Mouse (Mus musculus): ENCODE measurements around the gene Atrip. TPM values are rescaled to one million over a fixed set of nuclear protein-coding genes. Genes with fewer than 3 reads are reported as not detected.

The Atrip gene
- total RNA-seq (2021) = 1 to 10 TPM; 7.8 to 8.3 TPM
- long read RNA-seq, experiment 1, transcript Atrip-201 (13 exons, 2,572 nt) = major isoform, 12 of 18 reads
- long read RNA-seq, experiment 1, partial matches to known transcripts = 0 of 18 reads
- long read RNA-seq, experiment 1, other reads (novel, unspliced or antisense) = 6 of 18 reads
- long read RNA-seq, experiment 2, transcript Atrip-201 (13 exons, 2,572 nt) = major isoform, 17 of 32 reads
- long read RNA-seq, experiment 2, partial matches to known transcripts = 0 of 32 reads
- long read RNA-seq, experiment 2, other reads (novel, unspliced or antisense) = 15 of 32 reads

DNA sequence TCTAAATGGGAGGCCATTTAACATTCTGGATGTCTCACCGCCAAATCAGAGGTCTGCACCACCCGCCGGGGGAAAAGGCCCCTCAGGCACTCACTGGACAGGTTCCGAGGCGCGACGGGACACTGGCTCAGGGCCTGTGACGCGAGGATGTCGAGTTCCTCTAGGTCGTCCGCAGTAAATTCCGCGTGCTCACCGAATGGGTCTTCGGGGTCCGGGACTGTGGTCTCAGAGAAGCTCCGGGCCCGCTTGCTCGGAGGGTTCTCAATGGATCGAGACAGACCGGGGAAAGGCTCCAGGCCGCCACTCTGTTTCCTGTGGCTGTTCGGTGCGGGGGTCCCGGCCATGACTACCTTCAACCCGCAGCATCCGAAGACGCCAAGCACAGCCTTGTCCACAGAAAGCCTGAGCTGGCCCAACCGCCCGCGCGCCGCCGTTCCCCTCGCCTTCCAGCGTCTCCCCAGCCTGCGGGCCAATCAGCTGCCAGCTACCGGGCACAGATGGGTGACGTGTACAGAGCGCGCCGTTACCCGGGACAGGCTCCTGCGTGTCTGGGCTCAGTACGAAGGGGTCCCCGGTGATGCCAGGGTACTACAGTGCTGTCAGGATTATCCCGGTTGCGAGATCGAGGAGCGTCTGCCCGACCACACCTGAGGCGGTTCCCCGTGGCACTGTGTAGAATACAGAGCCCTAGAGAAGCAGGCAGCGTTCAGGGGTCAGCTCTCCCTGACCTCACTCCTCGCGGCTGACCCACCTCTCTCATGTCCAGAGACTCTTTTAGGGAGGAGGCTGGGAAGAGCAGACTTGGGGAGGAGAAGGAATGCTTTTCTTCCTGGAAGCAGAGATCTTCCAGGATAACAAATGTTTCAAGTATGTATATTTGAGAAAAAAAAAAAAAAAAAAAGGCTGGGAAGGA, at the start of gene Atrip:
Gene Atrip (minus strand): TSS at position 464 of the 913 bp plus-strand sequence.
- intact Hi-C loops (cut with DNase I) = no loop called here
- DNase-seq = peak; percentile 80 to 86

DNA sequence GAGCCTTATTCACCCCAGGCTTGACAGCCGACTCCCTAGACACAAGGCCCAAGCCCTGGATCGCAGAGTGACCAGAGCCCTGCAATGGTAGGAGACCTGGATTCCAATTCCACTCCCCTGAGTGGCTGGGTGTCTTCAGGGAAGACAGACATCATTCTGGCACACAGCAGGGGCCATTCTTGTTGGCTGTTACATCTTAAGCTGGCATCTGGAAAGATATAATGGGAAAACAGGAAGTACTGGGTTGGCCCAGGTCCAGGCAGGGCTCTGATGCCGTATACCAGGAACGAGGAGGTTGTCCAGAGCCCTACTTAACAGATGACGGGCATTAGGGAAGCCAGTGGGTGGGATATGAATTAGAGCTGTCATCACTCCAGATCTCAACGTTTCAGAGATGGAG, 49.3 kb upstream of the Atrip start:
- intact Hi-C loops (cut with DNase I) = loop anchor here (2.0 kb wide), 1 partner anchor 122 kb away; no protein-coding TSS in a partner anchor
- DNase-seq = no peak

DNA sequence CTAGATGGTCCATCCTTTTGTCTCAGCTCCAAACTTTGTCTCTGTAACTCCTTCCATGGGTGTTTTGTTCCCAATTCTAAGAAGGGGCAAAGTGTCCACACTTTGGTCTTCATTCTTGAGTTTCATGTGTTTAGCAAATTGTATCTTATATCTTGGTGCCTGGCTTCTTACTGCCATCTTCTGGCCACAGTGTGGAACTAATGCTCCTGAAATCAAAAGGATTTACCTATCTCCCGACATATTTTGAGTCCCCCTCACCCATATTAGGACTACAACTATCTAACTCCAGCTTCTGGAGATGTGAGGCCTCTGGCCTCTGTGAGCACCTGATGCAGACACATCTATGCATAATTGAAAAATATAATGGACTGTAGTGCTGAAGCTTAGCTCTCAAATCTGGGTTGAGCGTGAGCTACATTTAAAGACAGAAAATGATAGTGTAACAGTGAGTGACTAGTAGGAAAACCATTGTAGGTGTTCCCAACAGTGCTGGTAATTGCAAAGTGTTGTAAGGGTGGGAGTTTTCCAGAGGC, 48.7 kb upstream of the Atrip start:
- intact Hi-C loops (cut with DNase I) = loop anchor here (2.0 kb wide), 1 partner anchor 122 kb away; no protein-coding TSS in a partner anchor
- DNase-seq = no peak

DNA sequence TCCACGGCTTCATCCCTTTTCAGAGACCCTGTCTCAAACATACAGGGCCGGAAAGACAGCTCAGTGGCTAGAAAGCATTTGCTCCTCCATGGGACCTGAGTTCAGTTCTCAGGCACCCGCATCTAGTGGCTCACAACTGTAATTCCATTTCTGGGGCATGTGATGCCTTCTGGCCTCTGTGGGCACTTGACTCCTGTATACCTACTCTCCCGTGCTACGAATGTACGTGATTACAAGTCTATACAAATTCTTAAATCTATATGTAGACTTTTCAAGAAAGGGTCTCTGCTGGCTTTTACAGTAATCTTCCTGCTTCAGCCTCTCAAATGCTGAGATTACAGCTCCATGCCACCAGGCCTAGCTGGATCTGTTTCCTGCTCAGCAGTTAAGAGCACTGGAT, 47.0 kb upstream of the Atrip start:
- intact Hi-C loops (cut with DNase I) = loop anchor here (2.0 kb wide), 1 partner anchor 34 kb away; no protein-coding TSS in a partner anchor
- no peak for DNase-seq

DNA sequence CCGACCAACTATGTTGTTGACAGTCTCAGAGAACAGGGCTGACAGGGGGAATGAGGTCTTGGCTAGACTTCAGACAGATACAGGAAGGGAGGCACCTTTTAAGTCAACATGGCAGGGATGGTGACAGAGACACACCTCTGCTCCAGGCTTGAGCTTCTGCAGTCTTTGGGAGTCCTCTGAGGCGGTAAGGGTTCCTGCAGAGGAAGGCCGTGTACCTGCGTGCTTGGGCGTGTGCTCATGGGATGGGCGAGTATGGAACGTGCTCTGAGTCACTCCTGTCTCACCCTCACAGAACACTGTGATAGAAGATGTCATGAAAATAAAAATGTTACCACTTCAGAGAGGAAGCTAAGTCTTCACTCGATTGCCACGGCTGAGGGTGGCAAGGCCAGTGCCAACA, 45.6 kb upstream of the Atrip start:
- DNase-seq = no peak
- intact Hi-C loops (cut with DNase I) = no loop called here

DNA sequence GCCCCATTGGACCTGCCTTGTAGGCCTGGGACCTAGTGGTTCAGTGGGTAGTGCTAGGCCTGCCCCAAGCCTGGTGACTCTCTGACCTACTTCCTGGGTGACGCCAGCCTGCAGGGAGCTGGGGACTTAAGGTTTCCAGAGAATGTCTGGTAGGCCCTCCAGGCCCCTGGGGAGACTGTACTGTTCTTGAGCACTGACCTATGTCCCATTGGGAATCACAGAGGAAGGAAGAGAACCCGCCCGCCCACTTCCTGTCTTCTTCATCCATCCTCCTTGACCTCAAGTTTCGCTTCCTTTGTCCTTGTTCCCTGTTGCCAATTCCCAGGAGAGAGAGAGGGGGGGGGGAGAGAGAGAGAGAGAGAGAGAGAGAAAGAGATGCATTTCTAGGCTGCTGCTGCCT, 44.2 kb upstream of the Atrip start:
- intact Hi-C loops (cut with DNase I) = no loop called here
- peak; percentile 21 to 31 for DNase-seq

DNA sequence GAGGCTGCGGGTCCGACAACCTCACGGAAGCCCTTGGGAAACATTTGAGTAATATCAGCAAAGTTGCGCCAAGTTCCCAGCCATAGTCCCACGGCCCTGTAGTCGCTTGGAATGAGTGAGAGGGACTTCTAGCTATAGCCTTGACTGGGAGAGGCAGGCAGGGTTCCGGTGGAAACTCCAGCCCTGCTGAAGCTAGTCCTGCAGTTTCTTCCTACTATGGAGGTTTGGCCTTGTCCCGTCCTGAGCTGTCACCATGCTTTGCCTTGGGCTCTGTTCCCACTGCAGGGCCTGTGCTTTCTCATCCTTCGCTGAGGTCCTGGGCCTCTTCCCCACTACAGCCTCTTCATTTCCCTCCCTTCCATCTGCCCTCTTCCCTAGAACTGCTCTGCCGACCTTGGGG, 42.3 kb upstream of the Atrip start:
- intact Hi-C loops (cut with DNase I) = no loop called here
- DNase-seq = no peak

DNA sequence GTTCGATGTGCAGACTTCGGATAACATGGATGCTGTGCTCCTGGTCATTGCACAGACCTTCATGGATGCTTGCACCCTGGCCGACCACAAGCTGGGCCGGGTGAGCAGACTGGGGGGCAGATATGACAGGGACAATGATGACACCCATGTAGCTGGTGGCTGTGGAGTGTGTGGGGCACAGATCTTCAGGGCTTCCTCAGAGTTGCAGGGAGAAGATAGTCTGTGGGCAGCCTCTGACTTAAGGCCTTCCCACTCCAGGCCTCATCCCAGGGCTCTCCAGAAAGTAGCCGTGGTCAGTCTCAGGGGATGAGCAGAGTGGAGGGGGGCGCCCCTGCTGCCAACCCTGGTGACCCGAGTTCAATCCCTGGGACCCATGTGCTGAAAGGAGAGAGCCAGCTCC, 40.9 kb upstream of the Atrip start:
- intact Hi-C loops (cut with DNase I) = no loop called here

DNA sequence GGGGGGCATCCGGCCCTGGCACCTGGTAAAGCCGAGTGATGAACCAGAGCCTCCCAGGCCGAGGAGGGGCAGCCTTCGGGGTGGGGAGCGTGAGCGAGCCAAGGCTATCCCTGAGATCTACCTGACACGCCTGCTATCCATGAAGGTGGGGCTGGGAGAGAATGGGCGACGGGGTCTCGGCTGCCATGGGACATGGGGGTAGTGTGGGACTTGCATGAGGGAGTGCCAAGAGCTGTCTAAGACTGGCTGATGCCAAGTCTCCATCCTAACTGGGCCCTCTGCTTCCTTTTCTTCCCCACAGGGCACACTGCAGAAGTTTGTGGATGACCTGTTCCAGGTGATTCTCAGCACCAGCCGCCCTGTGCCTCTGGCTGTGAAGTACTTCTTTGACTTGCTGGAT, 40.4 kb upstream of the Atrip start:
- intact Hi-C loops (cut with DNase I) = no loop called here
- DNase-seq = no peak

More for the DNA sequence above, 40.9 kb upstream of the Atrip start:
- no peak for DNase-seq

DNA sequence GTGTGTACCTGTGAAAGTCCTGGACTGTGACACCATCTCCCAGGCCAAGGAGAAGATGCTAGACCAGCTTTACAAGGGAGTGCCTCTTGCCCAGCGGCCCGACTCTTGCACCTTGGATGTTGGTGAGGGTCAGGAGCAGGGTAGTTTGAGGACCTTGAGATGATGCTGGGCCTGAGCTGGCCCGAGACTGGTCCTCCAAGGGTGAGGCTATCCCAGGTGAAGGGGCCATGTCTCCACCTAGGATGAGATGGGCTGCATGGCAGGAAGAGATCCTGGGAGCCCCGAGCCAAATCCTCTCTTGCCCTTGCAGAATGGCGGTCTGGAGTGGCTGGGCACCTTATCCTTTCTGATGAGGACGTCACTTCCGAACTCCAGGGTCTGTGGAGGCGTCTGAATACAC, 39.4 kb upstream of the Atrip start:
- intact Hi-C loops (cut with DNase I) = no loop called here
- no peak for DNase-seq

DNA sequence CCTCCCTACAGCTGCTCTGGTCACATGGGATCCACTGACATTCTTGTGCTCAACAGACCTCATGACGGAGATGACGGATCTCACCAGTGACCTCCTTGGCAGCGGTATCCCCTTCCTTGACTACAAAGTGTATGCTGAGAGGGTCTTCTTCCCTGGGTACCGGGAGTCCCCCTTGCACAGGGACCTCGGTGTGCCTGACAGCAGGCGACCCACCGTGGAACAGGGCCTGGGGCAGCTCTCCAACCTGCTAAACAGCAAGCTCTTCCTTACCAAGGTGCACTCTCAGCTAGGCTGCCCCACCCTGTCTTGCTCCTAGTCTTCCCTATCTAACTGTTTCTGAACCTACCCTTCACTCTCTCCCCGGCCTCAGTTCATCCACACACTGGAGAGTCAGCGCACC, 37.7 kb upstream of the Atrip start:
- DNase-seq = peak in 1 of 2 experiments; percentile 2
- intact Hi-C loops (cut with DNase I) = no loop called here

DNA sequence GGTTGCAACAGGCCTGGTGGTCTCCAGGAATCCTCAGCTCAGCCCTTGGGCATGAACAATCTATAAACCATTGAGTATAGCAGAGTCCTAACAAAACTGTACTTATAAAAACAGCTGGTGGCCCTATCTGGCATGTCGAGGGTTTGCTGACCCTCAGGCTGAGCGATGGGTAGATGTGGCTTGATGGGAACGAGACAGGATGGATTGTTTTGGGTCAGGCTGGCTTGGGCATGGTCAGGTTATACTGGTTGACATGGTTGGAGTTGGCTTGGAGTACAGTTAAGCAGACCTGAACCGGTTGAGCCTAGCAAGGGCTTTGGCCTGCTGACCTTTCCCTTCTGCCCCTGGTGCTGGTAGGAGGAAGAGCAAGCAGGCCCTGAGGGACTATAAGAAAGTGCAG, 37.2 kb upstream of the Atrip start:
- no peak for DNase-seq
- intact Hi-C loops (cut with DNase I) = no loop called here

DNA sequence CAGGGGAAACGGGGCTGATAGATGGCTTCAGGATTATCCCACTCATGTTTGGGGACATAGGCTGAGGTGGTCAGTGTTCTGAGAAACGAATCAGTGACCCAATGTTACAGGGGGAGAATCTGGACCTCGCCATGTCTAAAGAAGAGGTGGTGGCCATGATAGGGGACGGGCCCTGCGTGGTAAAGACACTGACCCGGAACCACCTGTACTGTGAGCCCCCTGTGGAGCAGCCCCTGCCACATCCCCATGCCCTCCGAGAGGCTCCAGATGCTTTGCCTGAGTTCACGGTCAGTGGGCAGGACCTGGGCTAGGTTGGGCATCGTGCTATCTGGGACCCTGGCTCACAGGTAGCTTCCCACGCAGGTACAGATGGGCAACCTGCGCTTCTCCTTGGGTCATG, 36.3 kb upstream of the Atrip start:
- intact Hi-C loops (cut with DNase I) = no loop called here
- DNase-seq = no peak

DNA sequence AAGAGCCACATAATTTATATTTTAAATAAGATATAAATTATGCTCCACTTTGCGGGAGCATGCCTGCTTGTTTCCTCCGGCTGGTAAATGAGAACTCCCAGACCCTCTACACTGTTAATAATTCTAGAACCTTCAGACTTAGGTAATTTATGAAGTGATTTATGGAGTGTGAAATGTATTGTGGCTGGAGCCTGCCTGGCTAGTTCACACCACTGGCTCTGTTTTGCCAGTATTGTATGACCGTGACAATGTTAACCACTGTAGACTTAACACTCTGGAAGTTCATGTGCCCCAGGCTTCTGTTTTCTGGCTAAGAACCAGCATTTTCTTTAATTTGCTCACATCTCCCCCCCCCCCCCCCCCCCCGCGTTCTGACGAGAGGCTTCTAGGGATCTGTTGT, 33.4 kb upstream of the Atrip start:
- DNase-seq = no peak
- intact Hi-C loops (cut with DNase I) = no loop called here

DNA sequence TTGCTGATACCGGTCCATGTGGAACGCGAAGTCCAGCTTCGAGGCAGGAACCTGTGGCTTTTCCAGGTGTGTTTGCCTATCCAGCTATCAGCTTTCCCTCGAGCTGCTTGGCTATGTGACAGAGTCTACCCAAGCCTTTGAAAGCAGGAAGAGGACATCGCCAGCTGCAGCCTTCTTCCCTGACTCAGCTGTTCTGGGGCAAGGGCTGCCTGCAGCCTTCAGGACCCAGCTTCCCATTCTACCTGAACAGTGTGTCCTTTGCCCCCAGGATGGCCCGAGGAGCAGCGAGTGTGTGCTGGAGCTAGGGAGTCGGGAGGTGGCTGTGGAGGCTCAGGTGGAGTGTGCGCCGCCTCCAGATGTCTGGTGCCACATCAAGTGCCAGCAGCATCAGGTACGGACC, 31.7 kb upstream of the Atrip start:
- no peak for DNase-seq
- intact Hi-C loops (cut with DNase I) = no loop called here

DNA sequence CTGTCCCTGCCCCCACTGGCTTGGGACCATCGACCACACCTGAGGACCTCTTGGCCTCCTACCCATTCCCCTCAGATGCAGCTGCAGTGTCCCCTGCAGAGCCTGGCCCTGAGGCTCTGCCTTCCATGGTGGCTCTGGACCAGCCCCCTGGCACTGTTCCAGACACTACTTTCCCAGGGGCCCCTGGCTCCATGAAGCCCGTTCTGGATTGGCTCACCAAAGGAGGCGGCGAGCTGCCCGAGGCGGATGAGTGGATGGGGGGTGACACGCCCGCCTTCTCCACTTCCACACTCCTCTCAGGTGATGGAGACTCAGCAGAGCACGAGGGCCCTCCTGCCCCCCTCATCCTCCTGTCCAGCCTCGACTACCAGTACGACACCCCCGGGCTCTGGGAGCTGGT, 31.1 kb upstream of the Atrip start:
- intact Hi-C loops (cut with DNase I) = no loop called here
- no peak for DNase-seq

DNA sequence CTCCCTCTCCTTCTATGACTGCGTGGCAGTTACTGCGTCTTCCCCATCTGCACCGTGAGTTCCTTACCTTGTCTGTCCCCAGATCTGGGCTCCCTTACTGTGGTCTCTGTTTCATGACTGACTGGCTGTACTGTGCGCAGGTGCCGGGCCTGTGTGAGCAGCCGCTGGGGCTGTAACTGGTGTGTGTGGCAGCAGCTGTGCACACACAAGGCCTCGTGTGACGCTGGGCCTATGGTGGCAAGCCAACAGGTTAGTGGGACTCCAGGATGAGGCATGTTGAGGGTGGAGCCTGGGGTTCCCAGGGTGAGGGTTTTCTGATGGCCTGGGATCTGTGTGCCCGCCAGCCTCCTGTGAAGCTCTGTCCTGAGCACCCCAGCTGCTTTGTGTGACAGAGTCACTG, 30.2 kb upstream of the Atrip start:
- intact Hi-C loops (cut with DNase I) = no loop called here
- no peak for DNase-seq

DNA sequence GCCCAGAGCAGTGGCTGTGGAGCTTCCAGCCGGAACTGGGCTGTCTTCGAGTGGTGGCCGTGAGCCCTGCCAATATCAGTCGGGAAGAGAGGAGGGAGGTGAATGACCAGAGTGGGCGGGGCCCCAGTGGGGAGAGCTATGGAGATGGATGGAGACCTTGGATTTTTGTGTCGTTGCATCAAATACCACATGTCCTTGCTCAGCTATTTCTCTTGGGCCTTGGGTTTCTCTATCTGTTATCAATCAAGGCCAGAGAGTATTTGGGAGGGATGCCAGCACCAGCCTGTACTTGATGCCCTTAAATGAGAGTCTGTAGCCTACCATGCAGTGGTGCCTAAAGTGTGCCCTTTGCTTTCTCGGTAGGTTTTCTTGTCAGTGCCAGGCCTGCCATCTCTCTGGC, 29.3 kb upstream of the Atrip start:
- intact Hi-C loops (cut with DNase I) = no loop called here
- DNase-seq = no peak

DNA sequence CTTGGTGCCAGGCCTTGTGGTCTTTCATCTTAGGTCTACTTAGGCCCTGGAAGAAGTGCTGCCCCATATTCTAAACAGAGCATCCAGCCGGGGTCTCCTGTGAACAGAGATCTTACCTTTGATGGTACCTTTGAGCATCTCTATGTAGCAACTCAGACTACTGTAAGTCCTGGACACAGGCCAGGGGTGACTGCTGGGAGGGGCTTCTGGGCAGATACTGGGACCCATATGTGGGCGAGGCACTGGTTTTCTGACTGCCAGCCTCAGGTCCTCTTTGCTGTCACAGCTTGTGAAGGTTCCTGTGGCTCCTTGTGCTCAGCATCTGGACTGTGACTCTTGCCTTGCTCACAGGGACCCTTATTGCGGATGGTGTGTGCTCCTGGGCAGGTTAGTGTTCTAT, 28.6 kb upstream of the Atrip start:
- intact Hi-C loops (cut with DNase I) = no loop called here

DNA sequence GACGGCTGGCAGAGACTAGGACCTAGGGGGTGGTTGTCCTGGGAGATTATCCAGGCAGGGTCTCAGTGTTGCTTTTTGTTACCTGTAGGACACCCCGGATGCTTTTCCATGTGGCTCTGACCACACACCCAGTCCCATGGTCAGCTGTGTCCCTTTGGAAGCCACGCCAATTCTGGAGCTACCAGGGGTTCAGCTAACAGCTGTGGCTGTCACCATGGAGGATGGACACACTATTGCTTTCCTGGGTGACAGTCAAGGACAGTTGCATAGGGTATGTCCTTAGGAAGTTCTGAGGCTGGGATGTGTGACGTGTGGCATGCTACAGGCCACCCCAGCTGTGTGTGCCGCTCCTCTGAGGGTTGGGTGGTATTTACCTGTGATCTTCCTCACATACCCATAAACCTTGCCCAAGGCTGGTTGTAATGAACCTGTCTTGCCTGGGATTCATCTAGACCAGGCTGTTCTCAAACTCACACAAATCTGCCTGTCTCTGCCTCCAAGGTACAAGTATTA, 28.1 kb upstream of the Atrip start:
- intact Hi-C loops (cut with DNase I) = no loop called here
- DNase-seq = no peak

More for the DNA sequence above, 28.6 kb upstream of the Atrip start:
- no peak for DNase-seq

DNA sequence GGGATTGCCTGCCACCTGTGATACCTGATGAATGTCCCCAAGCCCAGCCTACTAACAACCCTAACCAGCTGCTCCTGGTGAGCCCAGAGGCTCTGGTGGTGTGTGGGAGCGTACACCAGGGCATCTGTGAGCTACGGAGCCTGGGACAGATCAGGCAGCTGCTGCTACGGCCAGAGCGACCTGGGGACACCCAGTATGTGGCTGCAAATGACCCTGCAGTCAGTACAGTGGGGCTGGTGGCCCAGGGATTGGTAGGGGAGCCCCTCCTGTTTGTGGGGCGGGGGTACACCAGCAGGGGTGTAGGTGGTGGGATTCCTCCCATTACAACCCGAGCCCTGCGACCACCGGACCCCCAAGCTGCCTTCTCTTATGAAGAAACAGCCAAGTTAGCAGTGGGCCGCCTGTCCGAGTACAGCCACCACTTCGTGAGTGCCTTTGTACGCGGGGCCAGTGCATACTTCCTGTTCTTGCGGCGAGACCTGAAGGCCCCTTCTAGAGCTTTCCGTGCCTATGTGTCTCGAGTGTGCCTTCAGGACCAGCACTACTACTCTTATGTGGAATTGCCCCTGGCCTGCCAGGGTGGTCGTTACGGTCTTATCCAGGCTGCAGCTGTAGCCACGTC, 26.5 kb upstream of the Atrip start:
- no peak for DNase-seq

More for the DNA sequence above, 26.5 kb upstream of the Atrip start:
- intact Hi-C loops (cut with DNase I) = no loop called here

Measured in gastrocnemius, postnatal 36 days (tissue).